Mouse (Mus musculus) spleen, adult 12 weeks (tissue): Measurements from ENCODE around the gene Prune1.

Experiments used
- DNase-seq: peaks from one replicate; pipeline ENCODE4 v3.0.0; 2022; ENCODE audit warnings: low spot score

The Prune1 gene

GRCm38 (mm10) chr3:95277149-95277551 lies 4.7 kb downstream of the Prune1 start:
- no peak for DNase-seq

- DNase-seq, result no peak
Measured at GRCm38 (mm10) chr3:95276428-95276934, 5.4 kb downstream of the Prune1 start.

- DNase-seq, result no peak
Measured at GRCm38 (mm10) chr3:95275161-95275560, 6.7 kb downstream of the Prune1 start.

GRCm38 (mm10) chr3:95274453-95274852 lies 7.4 kb downstream of the Prune1 start:
- no peak for DNase-seq

GRCm38 (mm10) chr3:95273471-95273870 lies 8.4 kb downstream of the Prune1 start:
- no peak for DNase-seq

- no peak for DNase-seq
Measured at GRCm38 (mm10) chr3:95270766-95271364, 11.0 kb downstream of the Prune1 start.

GRCm38 (mm10) chr3:95269789-95270188 lies 12.1 kb downstream of the Prune1 start:
- no peak for DNase-seq

- DNase-seq, result no peak
Measured at GRCm38 (mm10) chr3:95267855-95268254, 14.0 kb downstream of the Prune1 start.

GRCm38 (mm10) chr3:95266052-95266451 lies 15.8 kb downstream of the Prune1 start:
- no peak for DNase-seq

- no peak for DNase-seq
Measured at GRCm38 (mm10) chr3:95264724-95265123, 17.2 kb downstream of the Prune1 start.

- DNase-seq, result peak; percentile 64
Measured at GRCm38 (mm10) chr3:95263089-95263739, 18.7 kb downstream of the Prune1 start.

GRCm38 (mm10) chr3:95261975-95262374 lies 19.9 kb downstream of the Prune1 start:
- no peak for DNase-seq

- DNase-seq, result no peak
Measured at GRCm38 (mm10) chr3:95256931-95257330, 24.9 kb downstream of the Prune1 start.

GRCm38 (mm10) chr3:95250783-95251424 lies 31.0 kb downstream of the Prune1 start, which contains the start of gene Bnipl:
Gene Bnipl, minus strand, starts transcription at chr3:95251193.
- DNase-seq, result no peak

- DNase-seq, result no peak
Measured at GRCm38 (mm10) chr3:95250361-95250760, 31.5 kb downstream of the Prune1 start.

- no peak for DNase-seq
Measured at GRCm38 (mm10) chr3:95247660-95248336, 34.1 kb downstream of the Prune1 start.

- peak; percentile 41 for DNase-seq
Measured at GRCm38 (mm10) chr3:95246465-95247231, 35.2 kb downstream of the Prune1 start.

GRCm38 (mm10) chr3:95243086-95243485 lies 38.8 kb downstream of the Prune1 start:
- DNase-seq, result no peak

- no peak for DNase-seq
Measured at GRCm38 (mm10) chr3:95241498-95241897, 40.4 kb downstream of the Prune1 start, which contains the start of gene Gm128. Gene Gm128, minus strand, starts transcription at chr3:95241598.

- DNase-seq, result no peak
Measured at GRCm38 (mm10) chr3:95240900-95241299, 41.0 kb downstream of the Prune1 start.

GRCm38 (mm10) chr3:95239971-95240370 lies 41.9 kb downstream of the Prune1 start:
- no peak for DNase-seq

GRCm38 (mm10) chr3:95239022-95239421 lies 42.9 kb downstream of the Prune1 start:
- DNase-seq, result no peak
